Mouse (Mus musculus) forebrain, embryonic 10.5 days (tissue): Measurements from ENCODE around the gene Adora3. TPM values are rescaled to one million over a fixed set of nuclear protein-coding genes. Genes with fewer than 3 reads are reported as not detected.

Experiments
- DNase-seq: peaks from one replicate; pipeline ENCODE4 v3.0.0-alpha.2; 2017; ENCODE audit warnings: low spot score; ENCODE audit errors: extremely low spot score
- H3K27ac ChIP-seq: fragments of 300-500 bp; sonication (generic); 2 replicates; pipeline ENCODE4 v1.5.1; 2016; ENCODE audit warnings: mild to moderate bottlenecking
- H3K27me3 ChIP-seq: fragments of 300-500 bp; sonication (generic); 2 replicates; pipeline ENCODE4 v1.6.1; 2016; ENCODE audit warnings: mild to moderate bottlenecking; ENCODE audit not compliant: poor library complexity, severe bottlenecking
- H3K36me3 ChIP-seq: fragments of 300-500 bp; sonication (generic); replicated peaks from 2 replicates; pipeline ENCODE4 v1.6.1; 2016; ENCODE audit warnings: mild to moderate bottlenecking, moderate library complexity
- H3K4me1 ChIP-seq: fragments of 300-500 bp; sonication (generic); 2 replicates; pipeline ENCODE4 v1.6.1; 2016
- H3K4me3 ChIP-seq: fragments of 300-500 bp; sonication (generic); 2 replicates; pipeline ENCODE4 v1.5.1; 2016; ENCODE audit warnings: mild to moderate bottlenecking, moderate library complexity
- H3K9me3 ChIP-seq: fragments of 300-500 bp; sonication (generic); 2 replicates; pipeline ENCODE4 v1.6.1; 2016; ENCODE audit warnings: mild to moderate bottlenecking, moderate library complexity
- WGBS: fragments of 180-500 bp; shearing (Covaris S2); methylation state at CpG from one replicate; pipeline ENCODE4 v1.1.7; 2016; 5-methylcytosine and 5-hydroxymethylcytosine counted together
- polyA plus RNA-seq: library from polyadenylated mRNA; unstranded; fragments of >200 nt; fragmentation: Nextera tagmentation; extraction: Ambion mirVana; gene quantifications from 2 replicates; pipeline ENCODE4 v1.2.1, GENCODE M21; 2016

Gene Adora3
- 0.16 and 0.41 TPM in 2 replicates for polyA plus RNA-seq

DNA sequence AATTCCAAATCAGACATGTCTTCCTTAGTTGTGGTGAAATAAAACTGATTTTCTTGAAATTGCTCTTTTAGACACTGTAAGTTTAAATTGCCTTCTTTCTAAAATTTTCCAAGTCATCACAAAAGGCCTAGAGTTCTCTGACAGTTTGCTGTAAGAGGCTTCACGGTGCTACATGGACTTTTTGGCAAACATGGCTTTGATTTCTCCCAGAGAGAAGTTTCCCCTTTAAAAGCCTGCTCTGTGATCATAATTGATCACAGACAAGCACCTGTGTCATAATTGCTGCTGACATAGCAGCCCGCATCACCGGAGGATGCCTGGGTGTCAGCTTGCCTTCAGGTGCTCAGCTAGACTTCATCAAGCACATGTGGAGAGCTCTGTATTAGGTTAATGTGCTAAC lies at the start of gene Adora3, which contains the start of gene Tmigd3:
Gene Adora3 (plus strand): TSS at position 301 of the 400 bp plus-strand sequence.
Gene Tmigd3 (plus strand): TSS at position 346 of the 400 bp plus-strand sequence.
- Histone ChIP-seq H3K27me3 (no peaks in the 10 kb centered on the region), H3K27ac (no peak within 1 kb of the TSS), H3K4me3 (no peak within 1 kb of the TSS), H3K36me3 (no peaks in the 10 kb centered on the region), H3K4me1 (peaks cover 6% of the 10 kb centered on the region), H3K9me3 (no peaks in the 10 kb centered on the region)
- WGBS, result 84% methylated on average over 3 of the region's 3 CpGs
- DNase-seq, result no peak

DNA sequence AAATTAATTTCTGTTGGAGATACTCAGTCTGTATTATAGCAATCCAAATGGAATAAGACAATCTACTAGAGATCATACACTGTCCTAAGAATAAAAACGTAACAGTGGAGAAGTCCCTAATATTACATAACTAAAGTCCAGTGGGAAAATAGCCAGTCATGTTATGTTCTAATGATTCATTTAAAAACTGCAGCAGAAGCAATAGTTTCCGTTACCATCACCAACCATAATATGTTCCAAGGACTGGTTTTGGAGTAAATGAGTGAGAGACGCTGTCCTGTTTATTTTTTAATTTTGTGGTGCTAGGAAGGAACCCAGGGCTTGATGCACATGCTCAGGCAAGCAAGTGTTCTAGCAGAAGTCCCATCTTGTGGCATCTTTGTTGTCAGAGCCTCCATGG lies 49.2 kb upstream of the Adora3 start:
- no peak for DNase-seq
- H3K27ac ChIP-seq, result no peak overlapping the region
- no peaks in the 10 kb centered on the region for H3K27me3 ChIP-seq
- peaks cover 11% of the 10 kb centered on the region for H3K4me1 ChIP-seq
- H3K36me3 ChIP-seq, result no peaks in the 10 kb centered on the region
- H3K4me3 ChIP-seq, result no peak overlapping the region
- 93% methylated on average over 3 of the region's 3 CpGs for WGBS
- H3K9me3 ChIP-seq, result no peaks in the 10 kb centered on the region

DNA sequence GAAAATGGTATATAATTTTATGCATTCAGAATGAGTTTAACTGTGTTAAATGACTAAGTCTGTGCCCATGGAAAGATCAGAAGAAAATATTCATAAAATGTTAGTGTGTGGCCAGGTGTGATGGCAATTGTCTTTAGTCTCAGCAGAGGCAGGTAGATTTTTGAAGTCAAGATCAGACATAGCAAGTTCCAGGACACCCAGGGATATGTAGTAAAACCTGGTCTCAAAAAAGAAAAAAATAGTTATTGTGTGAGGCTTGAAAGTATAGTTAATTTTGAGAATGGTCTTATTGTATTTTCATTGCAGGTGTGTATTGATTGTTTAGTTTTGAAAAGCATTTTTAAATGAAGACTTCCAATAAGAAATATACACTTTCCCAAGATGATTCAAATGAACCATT lies 47.0 kb upstream of the Adora3 start:
- Histone ChIP-seq H3K4me3 (no peak overlapping the region), H3K27ac (no peak overlapping the region), H3K4me1 (peaks cover 11% of the 10 kb centered on the region), H3K27me3 (no peaks in the 10 kb centered on the region), H3K36me3 (no peaks in the 10 kb centered on the region), H3K9me3 (no peaks in the 10 kb centered on the region)
- DNase-seq, result no peak

DNA sequence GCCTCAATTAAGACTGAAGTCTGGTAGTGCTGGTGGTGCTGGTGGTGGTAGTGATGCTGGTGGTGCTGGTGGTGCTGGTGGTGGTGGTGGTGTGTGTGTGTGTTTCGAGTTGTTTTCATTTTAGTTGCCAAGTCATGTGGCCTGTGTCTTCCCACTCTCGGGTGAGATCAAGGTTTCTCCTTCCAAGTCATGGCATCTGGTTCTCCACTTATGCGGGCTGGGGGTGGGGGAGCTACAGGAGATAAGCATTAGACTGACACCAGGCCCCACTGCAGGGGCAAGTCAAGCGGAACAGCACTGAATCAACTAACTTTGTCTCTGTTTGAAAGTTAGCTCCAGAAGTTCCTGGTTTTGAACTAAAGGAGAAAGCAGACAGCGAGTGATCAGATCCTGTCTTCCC lies 46.6 kb upstream of the Adora3 start:
- no peaks in the 10 kb centered on the region for H3K27me3 ChIP-seq
- no peaks in the 10 kb centered on the region for H3K9me3 ChIP-seq
- H3K36me3 ChIP-seq, result no peaks in the 10 kb centered on the region
- H3K27ac ChIP-seq, result no peak overlapping the region
- H3K4me3 ChIP-seq, result no peak overlapping the region
- 51% methylated on average over 5 of the region's 5 CpGs for WGBS
- peaks cover 11% of the 10 kb centered on the region for H3K4me1 ChIP-seq
- DNase-seq, result no peak

DNA sequence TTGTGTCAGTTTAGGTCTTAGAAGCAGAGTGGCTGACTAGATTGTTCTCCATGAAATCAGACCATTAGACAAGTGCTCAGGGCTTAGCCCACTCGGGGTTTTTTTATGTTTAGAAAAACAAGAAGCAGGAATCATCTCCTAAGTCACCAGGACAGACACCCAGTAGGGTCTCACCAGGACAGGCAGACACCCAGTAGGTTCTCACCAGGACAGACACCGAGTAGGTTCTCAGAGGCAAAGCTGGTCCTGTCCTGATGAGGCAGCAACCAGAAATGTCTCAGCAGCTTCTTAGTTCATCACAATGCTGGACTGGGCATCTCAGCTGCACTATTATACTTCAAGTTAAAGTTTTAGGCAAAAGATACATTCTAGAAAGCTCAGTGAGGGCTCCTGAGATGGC lies 46.0 kb upstream of the Adora3 start:
- H3K4me1 ChIP-seq, result peaks cover 11% of the 10 kb centered on the region
- no peaks in the 10 kb centered on the region for H3K27me3 ChIP-seq
- H3K9me3 ChIP-seq, result no peaks in the 10 kb centered on the region
- WGBS, result 68% methylated on average over 2 of the region's 2 CpGs
- H3K36me3 ChIP-seq, result no peaks in the 10 kb centered on the region
- no peak overlapping the region for H3K27ac ChIP-seq
- H3K4me3 ChIP-seq, result no peak overlapping the region
- DNase-seq, result no peak

DNA sequence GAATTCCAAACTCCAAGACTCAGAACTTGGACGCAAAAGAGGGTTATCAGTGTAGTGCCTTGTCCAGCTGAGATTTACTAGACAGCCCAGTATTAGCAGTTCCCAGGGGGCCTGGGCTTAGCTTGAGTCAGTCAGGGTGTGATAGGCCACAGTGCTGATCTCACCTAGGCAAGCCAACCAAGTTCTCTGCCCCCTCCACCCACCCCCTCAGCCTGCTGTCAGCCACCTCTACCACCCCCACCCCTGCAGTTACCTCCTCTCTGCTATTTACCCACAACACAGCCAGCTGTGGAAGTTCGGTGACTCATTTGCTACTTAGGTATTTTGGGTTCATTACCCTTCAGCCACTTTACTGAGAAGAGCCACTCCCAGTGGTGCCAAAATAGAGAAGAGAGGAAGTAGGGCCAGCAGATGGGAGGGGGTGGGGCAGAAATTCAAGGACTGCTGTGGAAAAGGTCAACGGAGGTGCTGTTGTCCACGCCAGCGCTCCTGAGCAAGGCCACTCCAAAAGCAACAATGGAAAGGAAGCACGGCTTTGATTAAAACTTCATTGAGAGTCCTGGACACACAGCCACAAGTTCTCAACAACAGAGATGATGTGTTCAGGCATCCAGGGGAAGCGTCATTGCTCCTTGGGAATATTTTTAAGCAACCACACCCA lies 45.0 kb upstream of the Adora3 start:
- DNase-seq, result no peak
- H3K27me3 ChIP-seq, result no peaks in the 10 kb centered on the region
- no peak overlapping the region for H3K27ac ChIP-seq
- no peaks in the 10 kb centered on the region for H3K36me3 ChIP-seq
- 81% methylated on average over 7 of the region's 7 CpGs for WGBS
- no peak overlapping the region for H3K4me3 ChIP-seq
- peaks cover 11% of the 10 kb centered on the region for H3K4me1 ChIP-seq
- H3K9me3 ChIP-seq, result no peaks in the 10 kb centered on the region

DNA sequence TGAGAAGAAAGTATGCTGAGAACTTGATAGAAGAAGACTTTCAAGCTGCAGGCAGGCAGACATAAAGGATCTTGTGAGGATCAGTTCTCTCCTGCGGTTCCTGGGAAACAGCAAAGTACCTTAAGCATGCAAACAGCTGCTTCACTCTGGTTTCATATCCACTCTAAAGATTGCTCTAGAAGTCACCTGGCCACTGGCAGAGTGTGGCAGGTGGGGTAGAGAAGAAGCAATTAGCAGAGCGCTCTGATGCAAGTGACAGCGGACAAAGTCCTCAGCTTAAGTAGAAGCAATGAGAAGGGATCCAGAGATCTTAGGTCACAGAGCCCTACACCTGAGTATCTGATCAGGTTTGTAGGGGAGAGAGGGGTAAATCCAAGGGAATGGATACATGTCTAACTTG lies 39.1 kb upstream of the Adora3 start:
- Histone ChIP-seq H3K4me1 (no peaks in the 10 kb centered on the region), H3K27me3 (no peaks in the 10 kb centered on the region), H3K36me3 (no peaks in the 10 kb centered on the region), H3K27ac (no peak overlapping the region), H3K4me3 (no peak overlapping the region), H3K9me3 (no peaks in the 10 kb centered on the region)
- 91% methylated on average over 3 of the region's 3 CpGs for whole genome bisulfite sequencing
- DNase-seq, result no peak

DNA sequence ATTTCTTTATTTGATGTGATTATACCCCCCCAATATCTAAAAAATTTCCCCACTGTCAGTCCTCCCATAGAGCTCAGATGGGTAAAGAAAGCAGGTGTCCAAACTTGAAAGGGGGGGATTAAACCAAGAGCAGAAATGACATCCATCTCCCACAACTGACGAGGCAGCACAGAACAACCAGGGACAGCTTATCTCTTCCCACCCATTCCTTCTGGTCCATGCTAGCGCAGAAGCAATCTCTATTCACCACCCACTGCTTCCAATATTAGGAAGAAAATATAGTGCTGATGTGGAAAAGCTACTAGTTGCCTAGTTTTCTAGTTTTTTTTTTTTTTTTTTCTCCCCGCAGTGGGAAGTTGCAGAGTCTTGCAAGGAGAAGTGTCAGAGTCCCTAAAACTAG lies 34.8 kb upstream of the Adora3 start:
- WGBS, result 91% methylated on average over 3 of the region's 3 CpGs
- no peaks in the 10 kb centered on the region for H3K36me3 ChIP-seq
- no peaks in the 10 kb centered on the region for H3K9me3 ChIP-seq
- no peak overlapping the region for H3K4me3 ChIP-seq
- H3K27ac ChIP-seq, result no peak overlapping the region
- DNase-seq, result no peak
- H3K4me1 ChIP-seq, result no peaks in the 10 kb centered on the region
- no peaks in the 10 kb centered on the region for H3K27me3 ChIP-seq

DNA sequence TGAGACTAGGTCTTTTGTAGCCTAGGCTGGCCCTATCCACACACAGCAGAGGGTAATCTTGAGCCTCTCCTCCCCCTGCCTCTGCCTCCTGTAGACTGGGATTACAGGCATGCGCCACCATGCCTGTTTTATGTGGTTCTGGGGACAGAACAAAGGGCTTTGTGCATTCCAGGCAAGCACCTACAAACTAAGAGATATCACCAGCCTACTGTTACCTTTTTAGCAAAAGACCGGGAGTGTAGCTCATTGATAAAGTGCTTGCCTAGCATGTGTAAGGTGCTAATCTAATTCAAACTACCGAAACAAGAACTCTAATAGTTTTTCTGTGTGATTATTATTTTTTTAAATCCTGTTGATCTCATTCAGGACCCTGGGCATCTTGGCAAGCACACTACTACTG lies 33.8 kb upstream of the Adora3 start:
- 88% methylated on average over 3 of the region's 3 CpGs for WGBS
- DNase-seq, result no peak
- Histone ChIP-seq H3K27me3 (no peaks in the 10 kb centered on the region), H3K4me3 (no peak overlapping the region), H3K27ac (no peak overlapping the region), H3K36me3 (no peaks in the 10 kb centered on the region), H3K4me1 (no peaks in the 10 kb centered on the region), H3K9me3 (no peaks in the 10 kb centered on the region)

DNA sequence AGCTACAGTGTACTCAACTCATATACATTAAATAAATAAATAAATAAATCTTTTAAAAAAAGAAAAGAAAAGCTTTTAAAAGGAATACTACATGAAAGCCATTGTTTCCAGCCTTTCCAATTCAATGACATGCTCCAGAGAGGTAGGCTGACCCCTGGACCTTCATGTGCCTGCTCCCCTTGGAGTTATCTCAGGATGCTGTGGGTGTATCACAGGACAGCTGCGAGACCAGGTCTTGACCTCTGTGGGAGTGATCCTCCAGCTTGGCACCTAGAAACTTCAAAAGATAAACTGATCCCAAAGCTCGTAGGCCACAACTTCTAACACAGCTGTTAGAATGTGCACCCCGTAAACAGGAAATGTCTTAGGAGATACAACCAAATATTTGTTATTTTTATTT lies 32.0 kb upstream of the Adora3 start:
- H3K9me3 ChIP-seq, result no peaks in the 10 kb centered on the region
- WGBS, result 91% methylated on average over 3 of the region's 3 CpGs

DNA sequence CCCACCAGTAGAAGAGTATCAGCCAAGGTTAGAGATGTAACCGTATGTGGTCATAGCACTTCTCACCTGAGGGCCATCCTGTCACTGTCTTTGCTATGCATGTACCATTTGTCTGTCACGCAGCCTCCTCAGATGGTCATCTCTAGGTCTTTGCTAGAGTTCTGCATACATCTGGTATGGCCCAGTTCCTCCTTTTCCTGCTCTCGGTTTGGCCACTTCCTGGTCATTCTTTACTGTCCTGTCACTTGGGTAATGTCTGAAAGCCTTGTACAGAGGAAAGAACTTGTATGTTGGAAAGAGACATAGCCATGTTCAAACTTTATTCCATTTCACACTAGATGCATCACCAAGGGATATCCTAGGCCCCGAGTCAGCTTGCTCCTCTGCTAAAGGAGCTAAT lies 30.8 kb upstream of the Adora3 start:
- WGBS, result 88% methylated on average over 4 of the region's 4 CpGs
- DNase-seq, result no peak

More for the DNA sequence above, 32.0 kb upstream of the Adora3 start:
- Histone ChIP-seq H3K27ac (no peak overlapping the region), H3K4me3 (no peak overlapping the region), H3K36me3 (no peaks in the 10 kb centered on the region), H3K27me3 (no peaks in the 10 kb centered on the region), H3K4me1 (no peaks in the 10 kb centered on the region)
- no peak for DNase-seq

DNA sequence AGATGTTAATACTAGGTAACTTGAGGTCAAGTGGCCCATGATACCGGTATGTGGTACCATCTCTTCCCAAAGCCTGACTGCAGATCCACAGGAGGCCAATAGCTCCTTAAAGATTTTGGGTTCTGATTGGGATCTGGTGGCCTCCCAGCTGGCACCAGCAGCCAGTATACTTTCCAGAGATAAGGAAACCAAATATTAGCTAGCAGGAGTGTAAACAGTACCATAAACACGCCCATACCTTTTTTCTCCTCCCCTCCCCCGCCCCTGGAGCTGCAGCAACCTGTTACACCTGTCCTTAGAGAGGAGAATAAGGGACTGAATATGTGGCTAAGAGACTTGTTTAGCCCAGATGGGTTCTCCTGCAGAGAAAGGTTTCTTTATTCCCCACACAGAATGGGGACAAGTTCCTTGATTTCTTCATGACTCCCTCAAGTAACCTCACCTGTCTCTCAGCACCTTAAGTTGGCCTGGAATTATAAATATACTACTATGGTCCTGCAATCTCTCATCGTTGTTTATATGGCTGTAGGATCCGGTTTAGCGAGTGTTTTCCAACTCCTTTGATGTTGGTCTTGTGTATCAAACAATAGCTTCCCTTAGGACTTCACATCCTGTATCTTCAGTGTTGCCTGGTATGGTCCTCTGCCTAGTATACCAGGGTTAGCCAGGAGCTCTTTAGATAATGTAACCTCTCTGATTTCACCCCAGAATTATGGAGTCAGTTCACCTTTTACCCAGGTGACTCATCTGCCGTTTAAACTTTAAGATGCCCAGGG lies 24.2 kb upstream of the Adora3 start:
- WGBS, result 77% methylated on average over 7 of the region's 7 CpGs
- no peak overlapping the region for H3K4me3 ChIP-seq
- H3K9me3 ChIP-seq, result no peaks in the 10 kb centered on the region
- H3K36me3 ChIP-seq, result no peaks in the 10 kb centered on the region
- no peak overlapping the region for H3K27ac ChIP-seq
- no peaks in the 10 kb centered on the region for H3K27me3 ChIP-seq
- DNase-seq, result no peak
- no peaks in the 10 kb centered on the region for H3K4me1 ChIP-seq

More for the DNA sequence above, 30.8 kb upstream of the Adora3 start:
- Histone ChIP-seq H3K9me3 (no peaks in the 10 kb centered on the region), H3K4me1 (no peaks in the 10 kb centered on the region), H3K27ac (no peak overlapping the region), H3K4me3 (no peak overlapping the region), H3K36me3 (no peaks in the 10 kb centered on the region), H3K27me3 (no peaks in the 10 kb centered on the region)

DNA sequence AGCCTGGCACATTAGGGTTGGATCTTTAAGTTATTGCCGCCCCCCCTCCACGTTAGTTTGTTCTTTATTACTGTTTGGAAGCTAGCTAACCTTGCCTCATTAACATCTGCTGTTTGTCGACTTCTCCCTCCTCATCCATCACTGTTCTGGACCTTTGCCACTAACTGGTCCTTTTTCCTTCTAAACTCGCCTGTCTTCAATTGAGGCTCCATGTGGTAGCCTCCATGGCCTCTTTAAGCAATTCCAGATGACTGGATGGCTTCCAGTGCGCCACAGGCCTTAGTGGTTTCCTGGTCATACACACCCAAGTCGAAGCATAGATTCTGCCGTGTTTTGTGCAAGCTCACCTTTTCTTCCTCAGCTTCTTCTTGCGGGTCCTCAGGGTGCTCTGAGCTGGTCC lies 16.9 kb upstream of the Adora3 start:
- Histone ChIP-seq H3K27ac (no peak overlapping the region), H3K9me3 (no peaks in the 10 kb centered on the region), H3K4me1 (peaks cover 6% of the 10 kb centered on the region; the same call in 1 of the 2 replicates), H3K4me3 (no peak overlapping the region), H3K36me3 (no peaks in the 10 kb centered on the region), H3K27me3 (no peaks in the 10 kb centered on the region)
- no peak for DNase-seq
- 71% methylated on average over 8 of the region's 8 CpGs for WGBS
